Mouse (Mus musculus) embryo, embryonic 10.5 days (tissue): Measurements from ENCODE around the gene Ndufv1.
"Not testable (repeated sequence)": the region's sequence is repeated elsewhere in the genome, so short reads cannot be mapped to it uniquely, and the experiment has no call there.

ENCODE experiments used
- DNase-seq: peaks from one replicate; pipeline ENCODE4 v3.0.0-alpha.2; 2015; ENCODE audit warnings: low spot score

Ndufv1 gene

GRCm38 (mm10) chr19:4012432-4013022, at the start of gene Ndufv1:
Gene Ndufv1, minus strand, starts transcription at chr19:4012806.
- DNase-seq: peak; percentile 100

- no peak for DNase-seq
Measured at GRCm38 (mm10) chr19:4060899-4061465, 48.4 kb upstream of the Ndufv1 start.

GRCm38 (mm10) chr19:4060044-4060898, 47.7 kb upstream of the Ndufv1 start:
- DNase-seq: not testable (repeated sequence)

GRCm38 (mm10) chr19:4059069-4059740, 46.6 kb upstream of the Ndufv1 start, which contains the start of gene Gstp3:
Gene Gstp3, minus strand, starts transcription at chr19:4059569.
- no peak for DNase-seq

- DNase-seq: no peak
Measured at GRCm38 (mm10) chr19:4058581-4058980, 46.0 kb upstream of the Ndufv1 start.

GRCm38 (mm10) chr19:4057962-4058361, 45.4 kb upstream of the Ndufv1 start:
- no peak for DNase-seq

- DNase-seq: no peak
Measured at GRCm38 (mm10) chr19:4057389-4057788, 44.8 kb upstream of the Ndufv1 start.

GRCm38 (mm10) chr19:4056727-4057126, 44.1 kb upstream of the Ndufv1 start:
- DNase-seq: no peak

GRCm38 (mm10) chr19:4055947-4056693, 43.5 kb upstream of the Ndufv1 start:
- no peak for DNase-seq

- no peak for DNase-seq
Measured at GRCm38 (mm10) chr19:4055216-4055946, 42.8 kb upstream of the Ndufv1 start.

- DNase-seq: no peak
Measured at GRCm38 (mm10) chr19:4054613-4055012, 42.0 kb upstream of the Ndufv1 start.

- no peak for DNase-seq
Measured at GRCm38 (mm10) chr19:4052516-4053030, 40.0 kb upstream of the Ndufv1 start.

GRCm38 (mm10) chr19:4051741-4052515, 39.3 kb upstream of the Ndufv1 start:
- peak; percentile 83 for DNase-seq

GRCm38 (mm10) chr19:4051016-4051415, 38.4 kb upstream of the Ndufv1 start:
- no peak for DNase-seq

GRCm38 (mm10) chr19:4049069-4049468, 36.5 kb upstream of the Ndufv1 start:
- not testable (repeated sequence) for DNase-seq

- peak; percentile 90 for DNase-seq
Measured at GRCm38 (mm10) chr19:4047859-4048258, 35.3 kb upstream of the Ndufv1 start.

GRCm38 (mm10) chr19:4046866-4047254, 34.3 kb upstream of the Ndufv1 start:
- no peak for DNase-seq

GRCm38 (mm10) chr19:4045966-4046865, 33.6 kb upstream of the Ndufv1 start, which contains the start of gene Gstp2:
Gene Gstp2, minus strand, starts transcription at chr19:4046023.
- DNase-seq: peak; percentile 55

GRCm38 (mm10) chr19:4044109-4044508, 31.5 kb upstream of the Ndufv1 start:
- DNase-seq: not testable (repeated sequence)
